Mouse (Mus musculus): ENCODE data around the gene 4632433K11Rik.
A peak's percentile ranks its signal among the peaks of the same experiment; 100 is the strongest.

- TF ChIP-seq CTCF (conservative IDR thresholded peaks at IDR 0.05; ENCODE audit: low read length) (peak; percentile 46), POU5F1 (IDR thresholded peaks at IDR 0.05; ENCODE audit: borderline replicate concordance, low read length) (no peak)
These were observed 34.0 kb upstream of the 4632433K11Rik start for GRCm38 (mm10) chr7:4999876-5000275.

Data from E14TG2a.4 (cell line).